Mouse (Mus musculus) sigmoid colon, adult 10 weeks (tissue): Measurements from ENCODE around the gene Enho. TPM values are rescaled to one million over a fixed set of nuclear protein-coding genes. Genes with fewer than 3 reads are reported as not detected.

Experiments
- polyA plus RNA-seq: library from polyadenylated mRNA; stranded (reverse); fragments of 350-450 nt; fragmentation: Illumina TruSeq; extraction: RNeasy Lipid Tissue Mini Kit (QIAGEN cat#74804); gene quantifications from one replicate; pipeline ENCODE4 v1.2.3, GENCODE M21; 2014; ENCODE audit warnings: low read depth, low replicate concordance

The Enho gene
- polyA plus RNA-seq, result not detected

GRCm38 (mm10) chr4:41639913-41640507 lies at the start of gene Enho:
Enho (minus strand) TSS chr4:41640324.

Other genes starting within 250 kb of the Enho start
- 3.0 TPM for gene Kif24, start 175.4 kb downstream of the Enho start, polyA plus RNA-seq
- 19.7 TPM for gene Nudt2, start 175.2 kb downstream of the Enho start, polyA plus RNA-seq
- 4.4 TPM for gene AI464131, start 137.2 kb downstream of the Enho start, polyA plus RNA-seq
- gene 1110017D15Rik, start 123.0 kb downstream of the Enho start, polyA plus RNA-seq, result not detected
- 1.6 TPM for gene Fam219a, start 70.8 kb downstream of the Enho start, polyA plus RNA-seq
- not detected for gene Dnaic1, start 70.5 kb downstream of the Enho start, polyA plus RNA-seq
- not detected for gene Cntfr, start 56.8 kb upstream of the Enho start, polyA plus RNA-seq
- gene Il11ra1, start 59.7 kb upstream of the Enho start, polyA plus RNA-seq, result 12.3 TPM
- 0.57 TPM for gene Rpp25l, start 73.2 kb upstream of the Enho start, polyA plus RNA-seq
- gene Dctn3, start 82.8 kb upstream of the Enho start, polyA plus RNA-seq, result 38.7 TPM
- not detected for gene Arid3c, start 90.8 kb upstream of the Enho start, polyA plus RNA-seq
- gene Galt, start 114.9 kb upstream of the Enho start, polyA plus RNA-seq, result 1.5 TPM
- 46.4 TPM for gene Sigmar1, start 115.8 kb upstream of the Enho start, polyA plus RNA-seq
- 7.8 TPM for gene Ccl27a, start 133.9 kb upstream of the Enho start, polyA plus RNA-seq